Mouse (Mus musculus) midbrain, embryonic 16.5 days (tissue): ENCODE measurements around the gene Mmp14. TPM values are rescaled to one million over a fixed set of nuclear protein-coding genes. Genes with fewer than 3 reads are reported as not detected.

ENCODE experiments used
- ATAC-seq: fragments of 200-750 bp; cut with Nextera tagmentation; 2 replicates; pipeline ENCODE4 v1.8.0; 2017; ENCODE audit warnings: moderate TSS enrichment
- H3K27ac ChIP-seq: fragments of 300-500 bp; sonication (generic); 2 replicates; pipeline ENCODE4 v1.5.1; 2014; ENCODE audit warnings: mild to moderate bottlenecking, low read length, mixed read lengths
- H3K27me3 ChIP-seq: fragments of 300-500 bp; sonication (generic); 2 replicates; pipeline ENCODE4 v1.6.1; 2014; ENCODE audit warnings: low read depth, low read length, mixed read lengths; ENCODE audit not compliant: control insufficient read depth, insufficient read depth
- H3K36me3 ChIP-seq: fragments of 300-500 bp; sonication (generic); 2 replicates; pipeline ENCODE4 v1.6.1; 2014; ENCODE audit warnings: mild to moderate bottlenecking, low read length, moderate library complexity, mixed read lengths; ENCODE audit not compliant: control insufficient read depth, insufficient read depth
- H3K4me1 ChIP-seq: fragments of 300-500 bp; sonication (generic); 2 replicates; pipeline ENCODE4 v1.6.1; 2014; ENCODE audit warnings: mild to moderate bottlenecking, low read length, mixed read lengths; ENCODE audit not compliant: control insufficient read depth, insufficient read depth
- H3K4me2 ChIP-seq: fragments of 300-500 bp; sonication (generic); 2 replicates; pipeline ENCODE4 v1.6.1; 2014; ENCODE audit warnings: mild to moderate bottlenecking, low read length, mixed read lengths
- H3K4me3 ChIP-seq: fragments of 300-500 bp; sonication (generic); 2 replicates; pipeline ENCODE4 v1.5.1; 2014; ENCODE audit warnings: low read depth, mild to moderate bottlenecking, low read length, moderate library complexity, mixed read lengths
- H3K9ac ChIP-seq: fragments of 300-500 bp; sonication (generic); 2 replicates; pipeline ENCODE4 v1.6.1; 2014; ENCODE audit warnings: low read depth, low read length, mixed read lengths
- H3K9me3 ChIP-seq: fragments of 300-500 bp; sonication (generic); replicated peaks from 2 replicates; pipeline ENCODE4 v1.6.1; 2014; ENCODE audit warnings: mild to moderate bottlenecking, low read length, mixed read lengths; ENCODE audit not compliant: control insufficient read depth, poor library complexity, severe bottlenecking
- WGBS: fragments of 180-500 bp; shearing (Covaris S2); extraction: QIAGEN DNeasy Blood & Tissue Kit; methylation state at CpG from one replicate; pipeline ENCODE4 v1.1.7; 2014; 5-methylcytosine and 5-hydroxymethylcytosine counted together
- polyA plus RNA-seq: library from polyadenylated mRNA; unstranded; fragments of >200 nt; fragmentation: Nextera tagmentation; extraction: Ambion mirVana; gene quantifications from 2 replicates; pipeline ENCODE4 v1.2.1, GENCODE M21; 2015

Gene Mmp14
- polyA plus RNA-seq, 1 experiment from 2014 or later: 43.5 TPM

- no peak overlapping the region for H3K4me3 ChIP-seq
- no peaks in the 10 kb centered on the region for H3K9me3 ChIP-seq
- H3K27me3 ChIP-seq: no peaks in the 10 kb centered on the region
- H3K36me3 ChIP-seq: no peaks in the 10 kb centered on the region
- no peak overlapping the region for H3K4me2 ChIP-seq
- H3K9ac ChIP-seq: no peak overlapping the region
- no peak for ATAC-seq
- H3K4me1 ChIP-seq: no peaks in the 10 kb centered on the region
- H3K27ac ChIP-seq: no peak overlapping the region
Observed at GRCm38 (mm10) chr14:54394309-54394708, 37.1 kb upstream of the Mmp14 start.

- no peaks in the 10 kb centered on the region for H3K9me3 ChIP-seq
- WGBS: 87% methylated on average over 7 of the region's 7 CpGs
- H3K36me3 ChIP-seq: no peaks in the 10 kb centered on the region
- no peak overlapping the region for H3K4me2 ChIP-seq
- H3K4me3 ChIP-seq: no peak overlapping the region
- H3K27ac ChIP-seq: no peak overlapping the region
- ATAC-seq: no peak
- H3K9ac ChIP-seq: no peak overlapping the region
- no peaks in the 10 kb centered on the region for H3K27me3 ChIP-seq
- H3K4me1 ChIP-seq: no peaks in the 10 kb centered on the region
Observed at GRCm38 (mm10) chr14:54396685-54397084, 34.7 kb upstream of the Mmp14 start.

GRCm38 (mm10) chr14:54397872-54398527 lies 33.4 kb upstream of the Mmp14 start:
- H3K27me3 ChIP-seq: no peaks in the 10 kb centered on the region
- H3K9me3 ChIP-seq: no peaks in the 10 kb centered on the region
- H3K36me3 ChIP-seq: no peaks in the 10 kb centered on the region
- H3K9ac ChIP-seq: no peak overlapping the region
- 77% methylated on average over 7 of the region's 7 CpGs for WGBS
- no peak for ATAC-seq
- H3K4me1 ChIP-seq: no peaks in the 10 kb centered on the region
- H3K4me2 ChIP-seq: no peak overlapping the region
- H3K27ac ChIP-seq: no peak overlapping the region
- no peak overlapping the region for H3K4me3 ChIP-seq

GRCm38 (mm10) chr14:54398528-54398916 lies 32.9 kb upstream of the Mmp14 start:
- ATAC-seq: no peak
- no peak overlapping the region for H3K4me3 ChIP-seq
- WGBS: 79% methylated on average over 7 of the region's 7 CpGs

GRCm38 (mm10) chr14:54398921-54399382 lies 32.5 kb upstream of the Mmp14 start:
- no peaks in the 10 kb centered on the region for H3K9me3 ChIP-seq
- no peak overlapping the region for H3K9ac ChIP-seq
- no peak overlapping the region for H3K4me2 ChIP-seq
- no peak overlapping the region for H3K27ac ChIP-seq
- H3K4me1 ChIP-seq: no peaks in the 10 kb centered on the region
- H3K27me3 ChIP-seq: no peaks in the 10 kb centered on the region
- H3K4me3 ChIP-seq: no peak overlapping the region
- H3K36me3 ChIP-seq: no peaks in the 10 kb centered on the region
- 71% methylated on average over 8 of the region's 8 CpGs for WGBS
- ATAC-seq: no peak

More at GRCm38 (mm10) chr14:54398528-54398916, 32.9 kb upstream of the Mmp14 start:
- Histone ChIP-seq H3K27ac (no peak overlapping the region), H3K4me2 (no peak overlapping the region), H3K9me3 (no peaks in the 10 kb centered on the region), H3K9ac (no peak overlapping the region), H3K4me1 (no peaks in the 10 kb centered on the region), H3K27me3 (no peaks in the 10 kb centered on the region), H3K36me3 (no peaks in the 10 kb centered on the region)

- H3K4me2 ChIP-seq: no peak overlapping the region
- H3K9me3 ChIP-seq: no peaks in the 10 kb centered on the region
- no peaks in the 10 kb centered on the region for H3K36me3 ChIP-seq
- ATAC-seq: no peak
- 82% methylated on average over 3 of the region's 3 CpGs for WGBS
- H3K4me1 ChIP-seq: no peaks in the 10 kb centered on the region
- H3K27me3 ChIP-seq: no peaks in the 10 kb centered on the region
- no peak overlapping the region for H3K27ac ChIP-seq
- H3K4me3 ChIP-seq: no peak overlapping the region
- no peak overlapping the region for H3K9ac ChIP-seq
Observed at GRCm38 (mm10) chr14:54401723-54402122, 29.7 kb upstream of the Mmp14 start.

GRCm38 (mm10) chr14:54408336-54409056 lies 22.9 kb upstream of the Mmp14 start:
- Histone ChIP-seq H3K9ac (no peak overlapping the region), H3K4me1 (0 out of 2 replicates have a peak, but pooled peaks cover 2% of the 10 kb centered on the region), H3K27ac (no peak overlapping the region), H3K9me3 (no peaks in the 10 kb centered on the region), H3K4me2 (no peak overlapping the region), H3K4me3 (no peak overlapping the region), H3K36me3 (no peaks in the 10 kb centered on the region), H3K27me3 (no peaks in the 10 kb centered on the region)
- ATAC-seq: no peak
- 80% methylated on average over 25 of the region's 25 CpGs for WGBS

GRCm38 (mm10) chr14:54409057-54409645 lies 22.3 kb upstream of the Mmp14 start:
- H3K4me2 ChIP-seq: 0 out of 2 replicates have a peak overlapping the region, but pooled peaks have one; percentile 2
- H3K9ac ChIP-seq: no peak overlapping the region
- no peaks in the 10 kb centered on the region for H3K9me3 ChIP-seq
- no peak for ATAC-seq
- H3K4me1 ChIP-seq: 0 out of 2 replicates have a peak, but pooled peaks cover 2% of the 10 kb centered on the region
- H3K27ac ChIP-seq: no peak overlapping the region
- H3K36me3 ChIP-seq: no peaks in the 10 kb centered on the region
- H3K4me3 ChIP-seq: no peak overlapping the region
- WGBS: 79% methylated on average over 7 of the region's 7 CpGs
- 0 out of 2 replicates have a peak, but pooled peaks cover under 1% of the 10 kb centered on the region for H3K27me3 ChIP-seq
